In the genomic region with DNA sequence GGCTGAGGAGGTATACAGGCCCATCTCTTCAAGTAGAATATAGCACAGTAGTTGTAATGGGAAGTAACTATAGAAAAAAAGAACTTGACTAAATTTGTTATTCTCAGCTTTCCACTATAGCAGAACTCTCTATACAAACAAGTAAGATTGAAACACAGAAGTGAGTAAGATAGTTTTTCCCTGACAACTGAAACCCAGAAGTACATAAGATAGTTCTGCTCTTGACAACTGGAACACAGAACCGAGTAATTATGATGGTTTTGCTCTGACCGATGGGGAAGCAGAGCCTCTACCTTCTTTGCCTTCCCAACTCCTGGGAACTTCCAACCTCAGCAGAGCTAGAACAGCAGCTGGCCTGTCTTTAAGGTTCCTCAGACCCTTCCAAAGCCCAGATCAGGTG, we compare ENCODE assay signal across 13 mouse cellular contexts. TPM values are rescaled to one million over a fixed set of nuclear protein-coding genes. Genes with fewer than 3 reads are reported as not detected.
DNase-seq lines count a peak whose midpoint lies in the region; ATAC-seq and TF ChIP-seq lines count a peak whose summit lies in the region.
"Had no signal": no experiment of that assay in that cellular context is flagged by ENCODE, and none has a peak within 500 bp of the region (broad histone marks: within the 10 kb centered on the region; RNA-seq: fewer than 3 reads in every experiment).

No protein-coding gene starts in this region.

- H3K27ac ChIP-seq in heart, embryonic 11.5 days (ENCODE audit: low read depth, low read length): no peak overlapping the region
- no peak overlapping the region for H3K27ac ChIP-seq in neural tube, embryonic 13.5 days (replicated peaks)
- H3K27ac ChIP-seq in liver, postnatal 0 days (ENCODE audit: low read depth): peak overlapping the region; percentile 100
- H3K27ac ChIP-seq in stomach, postnatal 0 days (replicated peaks): no peak overlapping the region
- no peak overlapping the region for H3K27ac ChIP-seq in hindbrain, embryonic 13.5 days

- no peaks in the 10 kb centered on the region for H3K9me3 ChIP-seq in heart, embryonic 11.5 days (replicated peaks; ENCODE audit: control insufficient read depth, low read length)
- H3K9me3 ChIP-seq in neural tube, embryonic 13.5 days: no peaks in the 10 kb centered on the region
- H3K9me3 ChIP-seq in liver, postnatal 0 days (ENCODE audit: low read length): no peaks in the 10 kb centered on the region
- no peaks in the 10 kb centered on the region for H3K9me3 ChIP-seq in stomach, postnatal 0 days (ENCODE audit: control insufficient read depth, low read length)
- H3K9me3 ChIP-seq in hindbrain, embryonic 13.5 days: no peaks in the 10 kb centered on the region

- intact Hi-C loops in heart, postnatal 14 days (cut with DNase I): no loop called here

- no peak for DNase-seq in heart, postnatal 14 days
- DNase-seq in neural tube, embryonic 10.5 days (ENCODE audit: extremely low spot score, low spot score): no peak
- DNase-seq in liver, postnatal 0 days: no peak
- no peak for DNase-seq in stomach, postnatal 0 days (ENCODE audit: low spot score)
- no peak for DNase-seq in natural killer cell, adult 2 months (ENCODE audit: low spot score in 2 of 2)
- DNase-seq: lung, postnatal 10 days; midbrain, embryonic 14.5 days; thymus, postnatal 14 days had no signal

- TF ChIP-seq EP300 in liver, postnatal 0 days (IDR thresholded peaks at IDR 0.05; ENCODE audit: low read depth): no peak
- no peak for TF ChIP-seq EP300 in stomach, postnatal 0 days (optimal IDR thresholded peaks at IDR 0.05)

- H3K4me1 ChIP-seq in heart, embryonic 11.5 days (ENCODE audit: control insufficient read depth, insufficient read depth, low read length): peaks cover 8% of the 10 kb centered on the region
- peaks cover 25% of the 10 kb centered on the region for H3K4me1 ChIP-seq in neural tube, embryonic 13.5 days (replicated peaks)
- peaks cover 50% of the 10 kb centered on the region for H3K4me1 ChIP-seq in liver, postnatal 0 days (ENCODE audit: insufficient read depth)
- no peaks in the 10 kb centered on the region for H3K4me1 ChIP-seq in stomach, postnatal 0 days (replicated peaks; ENCODE audit: control insufficient read depth, insufficient read depth)
- peaks cover 24% of the 10 kb centered on the region for H3K4me1 ChIP-seq in hindbrain, embryonic 13.5 days (replicated peaks)

- no peaks in the 10 kb centered on the region for H3K27me3 ChIP-seq in heart, embryonic 11.5 days (ENCODE audit: control insufficient read depth, insufficient read depth, low read length)
- no peaks in the 10 kb centered on the region for H3K27me3 ChIP-seq in neural tube, embryonic 13.5 days
- no peaks in the 10 kb centered on the region for H3K27me3 ChIP-seq in liver, postnatal 0 days (ENCODE audit: insufficient read depth, low read length)
- H3K27me3 ChIP-seq in stomach, postnatal 0 days (ENCODE audit: control insufficient read depth, insufficient read depth, low read length): no peaks in the 10 kb centered on the region
- H3K27me3 ChIP-seq in hindbrain, embryonic 13.5 days: peaks cover 4% of the 10 kb centered on the region; the same call in 1 of the 2 replicates

- no peak for ATAC-seq in heart, embryonic 11.5 days (replicated peaks; ENCODE audit: insufficient number of reproducible peaks, low FRiP score, low TSS enrichment)
- ATAC-seq in neural tube, embryonic 13.5 days (ENCODE audit: low read depth): no peak
- ATAC-seq in liver, postnatal 0 days: no peak
- ATAC-seq in stomach, postnatal 0 days (ENCODE audit: low FRiP score, low TSS enrichment): no peak
- ATAC-seq in hindbrain, embryonic 13.5 days (ENCODE audit: low FRiP score): no peak
- ATAC-seq: inflammation-experienced regulatory T-cells, adult 6 months had no signal

- no peak overlapping the region for H3K9ac ChIP-seq in heart, embryonic 11.5 days (ENCODE audit: low read depth, low read length)
- peak overlapping the region; percentile 18; the same call in 1 of the 2 replicates for H3K9ac ChIP-seq in neural tube, embryonic 13.5 days
- H3K9ac ChIP-seq in liver, postnatal 0 days (replicated peaks): peak overlapping the region; percentile 93
- H3K9ac ChIP-seq in stomach, postnatal 0 days (ENCODE audit: low read length): no peak overlapping the region
- no peak overlapping the region for H3K9ac ChIP-seq in hindbrain, embryonic 13.5 days

- WGBS in heart, embryonic 11.5 days (ENCODE audit: insufficient replicate concordance): 90% methylated on average over 2 of the region's 2 CpGs
- 94% methylated on average over 2 of the region's 2 CpGs for WGBS in neural tube, embryonic 13.5 days
- WGBS in liver, postnatal 0 days (ENCODE audit: insufficient replicate concordance): 61% methylated on average over 2 of the region's 2 CpGs
- 83% methylated on average over 2 of the region's 2 CpGs for WGBS in stomach, postnatal 0 days
- 93% methylated on average over 2 of the region's 2 CpGs for WGBS in hindbrain, embryonic 13.5 days

- no peak overlapping the region for H3K4me3 ChIP-seq in heart, embryonic 11.5 days (ENCODE audit: low read depth, low read length)
- no peak overlapping the region for H3K4me3 ChIP-seq in neural tube, embryonic 13.5 days
- peak overlapping the region; percentile 97 for H3K4me3 ChIP-seq in liver, postnatal 0 days (ENCODE audit: low read depth, low read length)
- H3K4me3 ChIP-seq in stomach, postnatal 0 days (ENCODE audit: low read depth, low read length): no peak overlapping the region
- H3K4me3 ChIP-seq in hindbrain, embryonic 13.5 days: no peak overlapping the region

- peak overlapping the region; percentile 97; the same call in 1 of the 2 replicates for H3K4me2 ChIP-seq in heart, embryonic 11.5 days
- H3K4me2 ChIP-seq in neural tube, embryonic 13.5 days: peak overlapping the region; percentile 94; the same call in 1 of the 2 replicates
- peak overlapping the region; percentile 72 for H3K4me2 ChIP-seq in liver, postnatal 0 days (ENCODE audit: low read depth, low read length)
- peak overlapping the region; percentile 88; the same call in 1 of the 2 replicates for H3K4me2 ChIP-seq in stomach, postnatal 0 days (replicated peaks; ENCODE audit: low read depth)
- no peak overlapping the region for H3K4me2 ChIP-seq in hindbrain, embryonic 13.5 days

- no peak for TF ChIP-seq CTCF in liver, postnatal 0 days (IDR thresholded peaks at IDR 0.05; ENCODE audit: low read depth)
- TF ChIP-seq CTCF in stomach, postnatal 0 days (IDR thresholded peaks at IDR 0.05; ENCODE audit: low read depth): no peak

- H3K36me3 ChIP-seq in heart, embryonic 11.5 days (ENCODE audit: control insufficient read depth, insufficient read depth, low read length): no peaks in the 10 kb centered on the region
- peaks cover 17% of the 10 kb centered on the region for H3K36me3 ChIP-seq in neural tube, embryonic 13.5 days
- peaks cover 27% of the 10 kb centered on the region for H3K36me3 ChIP-seq in liver, postnatal 0 days (replicated peaks; ENCODE audit: insufficient read depth, low read length)
- H3K36me3 ChIP-seq in stomach, postnatal 0 days (ENCODE audit: control insufficient read depth, insufficient read depth, low read length): no peaks in the 10 kb centered on the region
- peaks cover 17% of the 10 kb centered on the region for H3K36me3 ChIP-seq in hindbrain, embryonic 13.5 days

RNA-seq across cellular contexts. Expression of gene Rab43, which starts 2.8 kb away (rescaled TPM):
- polyA plus RNA-seq in heart, embryonic 11.5 days (2014; fragmentation: Nextera tagmentation; extraction: Ambion mirVana): 6.4 and 6.9 TPM in 2 replicates
- total RNA-seq in heart, postnatal 14 days (2021): 10 to 100 TPM; 16.7 to 17.4 TPM
- 8.8 and 9.2 TPM in 2 replicates for polyA plus RNA-seq in neural tube, embryonic 13.5 days (2015; fragmentation: Nextera tagmentation; extraction: Ambion mirVana)
- polyA plus RNA-seq in liver, postnatal 0 days (2015; fragmentation: Nextera tagmentation; extraction: Ambion mirVana): 44.4 and 45.4 TPM in 2 replicates
- polyA plus RNA-seq in stomach, postnatal 0 days (2015; fragmentation: Nextera tagmentation; extraction: Ambion mirVana): 12.6 and 13.4 TPM in 2 replicates
- polyA plus RNA-seq in hindbrain, embryonic 13.5 days (2015; fragmentation: Nextera tagmentation; extraction: Ambion mirVana): 9.3 and 9.6 TPM in 2 replicates

RNA-seq across cellular contexts. Expression of gene Gm45140, which starts 26.5 kb away (rescaled TPM):
- 2.3 TPM in 2 replicates for polyA plus RNA-seq in heart, embryonic 11.5 days (2014; fragmentation: Nextera tagmentation; extraction: Ambion mirVana)
- total RNA-seq in heart, postnatal 14 days (2021): 1 to 10 TPM in 1 of 2 experiments, under 1 TPM in 1; 0.55 to 1.5 TPM
- polyA plus RNA-seq in neural tube, embryonic 13.5 days (2015; fragmentation: Nextera tagmentation; extraction: Ambion mirVana): 3.0 and 4.5 TPM in 2 replicates
- polyA plus RNA-seq in liver, postnatal 0 days (2015; fragmentation: Nextera tagmentation; extraction: Ambion mirVana): 2.8 and 3.2 TPM in 2 replicates
- polyA plus RNA-seq in stomach, postnatal 0 days (2015; fragmentation: Nextera tagmentation; extraction: Ambion mirVana): 1.3 and 1.9 TPM in 2 replicates
- 2.0 and 2.8 TPM in 2 replicates for polyA plus RNA-seq in hindbrain, embryonic 13.5 days (2015; fragmentation: Nextera tagmentation; extraction: Ambion mirVana)

RNA-seq across cellular contexts. Expression of gene Isy1, which starts 29.5 kb away (rescaled TPM):
- polyA plus RNA-seq in heart, embryonic 11.5 days (2014; fragmentation: Nextera tagmentation; extraction: Ambion mirVana): 28.1 and 36.5 TPM in 2 replicates
- total RNA-seq in heart, postnatal 14 days (2021): 10 to 100 TPM; 17.8 TPM
- polyA plus RNA-seq in neural tube, embryonic 13.5 days (2015; fragmentation: Nextera tagmentation; extraction: Ambion mirVana): 28.9 and 31.0 TPM in 2 replicates
- polyA plus RNA-seq in liver, postnatal 0 days (2015; fragmentation: Nextera tagmentation; extraction: Ambion mirVana): 19.7 and 19.8 TPM in 2 replicates
- 24.6 and 27.5 TPM in 2 replicates for polyA plus RNA-seq in stomach, postnatal 0 days (2015; fragmentation: Nextera tagmentation; extraction: Ambion mirVana)
- polyA plus RNA-seq in hindbrain, embryonic 13.5 days (2015; fragmentation: Nextera tagmentation; extraction: Ambion mirVana): 25.7 and 33.3 TPM in 2 replicates

RNA-seq across cellular contexts. Expression of gene Gp9, which starts 31.3 kb away (rescaled TPM):
- polyA plus RNA-seq in heart, embryonic 11.5 days (2014; fragmentation: Nextera tagmentation; extraction: Ambion mirVana): 6.1 and 7.1 TPM in 2 replicates
- total RNA-seq in heart, postnatal 14 days (2021): 1 to 10 TPM in 1 of 2 experiments, under 1 TPM in 1; 0.33 to 1.0 TPM
- 0.94 and 1.1 TPM in 2 replicates for polyA plus RNA-seq in neural tube, embryonic 13.5 days (2015; fragmentation: Nextera tagmentation; extraction: Ambion mirVana)
- 36.5 and 38.0 TPM in 2 replicates for polyA plus RNA-seq in liver, postnatal 0 days (2015; fragmentation: Nextera tagmentation; extraction: Ambion mirVana)
- polyA plus RNA-seq in stomach, postnatal 0 days (2015; fragmentation: Nextera tagmentation; extraction: Ambion mirVana): 0.38 and 0.40 TPM in 2 replicates
- 1.1 and 1.5 TPM in 2 replicates for polyA plus RNA-seq in hindbrain, embryonic 13.5 days (2015; fragmentation: Nextera tagmentation; extraction: Ambion mirVana)
- polyA plus RNA-seq: C2C12 had no signal

RNA-seq across cellular contexts. Expression of gene Cnbp, which starts 41.8 kb away (rescaled TPM):
- polyA plus RNA-seq in heart, embryonic 11.5 days (2014; fragmentation: Nextera tagmentation; extraction: Ambion mirVana): 886 and 909 TPM in 2 replicates
- 100 to 1,000 TPM; 279 to 283 TPM for total RNA-seq in heart, postnatal 14 days (2021)
- 571 and 620 TPM in 2 replicates for polyA plus RNA-seq in neural tube, embryonic 13.5 days (2015; fragmentation: Nextera tagmentation; extraction: Ambion mirVana)
- 445 and 452 TPM in 2 replicates for polyA plus RNA-seq in liver, postnatal 0 days (2015; fragmentation: Nextera tagmentation; extraction: Ambion mirVana)
- polyA plus RNA-seq in stomach, postnatal 0 days (2015; fragmentation: Nextera tagmentation; extraction: Ambion mirVana): 740 and 754 TPM in 2 replicates
- polyA plus RNA-seq in hindbrain, embryonic 13.5 days (2015; fragmentation: Nextera tagmentation; extraction: Ambion mirVana): 599 and 604 TPM in 2 replicates

Comparison
In these comparisons a context has a peak if more than half of its experiments do, and no peak if none do; other contexts are left out.
1. H3K9ac ChIP-seq: peak in neural tube, embryonic 13.5 days (single experiment) and liver, postnatal 0 days (single experiment); none in heart, embryonic 11.5 days (single experiment), stomach, postnatal 0 days (single experiment) and hindbrain, embryonic 13.5 days (single experiment).